Mouse (Mus musculus) mouse trophoblast stem cell (cell line): ENCODE results near the gene Gm13278.
"Not testable (repeated sequence)": the region's sequence is repeated elsewhere in the genome, so short reads cannot be mapped to it uniquely, and the experiment has no call there.

Source experiments
- in situ Hi-C, 2 experiments: fragments of 300-500 bp; cut with MseI, MboI; formaldehyde crosslinking; loops; 2 replicates in 1 of 2; 3 replicates in 1 of 2; pipeline ENCODE4 v1.15.1; 2025

Gm13278 gene

DNA sequence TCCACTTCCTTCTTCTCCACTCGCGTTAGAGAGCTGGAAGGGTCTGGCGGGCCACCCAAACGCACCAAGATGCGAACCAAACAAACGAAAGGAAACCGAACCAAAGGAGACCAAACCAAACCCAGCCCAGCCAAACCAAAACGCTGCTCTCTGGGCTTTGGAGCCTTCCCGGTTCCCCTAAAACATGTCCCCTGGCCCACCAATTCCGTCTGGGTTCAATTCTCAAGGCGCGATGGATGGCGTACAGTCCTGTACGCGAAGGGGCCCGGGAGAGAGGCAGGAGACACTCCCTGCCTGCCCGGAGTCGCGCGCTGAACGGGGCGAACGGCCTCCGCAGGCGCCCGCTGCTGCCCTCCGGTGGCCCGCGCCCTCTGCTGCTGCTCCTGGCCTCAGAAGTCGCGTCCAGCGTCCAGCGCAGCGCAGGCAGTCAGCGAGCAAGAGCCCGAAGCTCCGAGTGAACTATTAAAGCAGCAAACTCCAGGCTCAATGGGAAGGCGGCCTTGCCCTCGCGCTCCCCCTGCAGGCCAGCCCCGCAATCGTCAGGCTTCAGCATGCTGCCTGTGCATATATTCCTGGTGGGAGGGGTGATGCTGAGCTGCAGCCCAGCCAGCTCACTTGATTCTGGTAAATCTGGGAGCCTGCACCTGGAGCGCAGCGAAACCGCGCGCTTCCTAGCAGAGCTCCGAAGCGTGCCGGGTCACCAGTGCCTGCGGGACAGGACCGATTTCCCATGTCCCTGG lies 2.8 kb downstream of the Gm13278 start, which contains the start of gene Gm13275:
Gene Gm13275 (plus strand): TSS at position 552 of the 740 bp plus-strand sequence.
- in situ Hi-C loops = not testable (repeated sequence)

DNA sequence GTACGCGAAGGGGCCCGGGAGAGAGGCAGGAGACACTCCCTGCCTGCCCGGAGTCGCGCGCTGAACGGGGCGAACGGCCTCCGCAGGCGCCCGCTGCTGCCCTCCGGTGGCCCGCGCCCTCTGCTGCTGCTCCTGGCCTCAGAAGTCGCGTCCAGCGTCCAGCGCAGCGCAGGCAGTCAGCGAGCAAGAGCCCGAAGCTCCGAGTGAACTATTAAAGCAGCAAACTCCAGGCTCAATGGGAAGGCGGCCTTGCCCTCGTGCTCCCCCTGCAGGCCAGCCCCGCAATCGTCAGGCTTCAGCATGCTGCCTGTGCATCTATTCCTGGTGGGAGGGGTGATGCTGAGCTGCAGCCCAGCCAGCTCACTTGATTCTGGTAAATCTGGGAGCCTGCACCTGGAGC lies 5.7 kb downstream of the Gm13278 start, which contains the start of gene Gm13279:
Gene Gm13279 (plus strand): TSS at position 301 of the 400 bp plus-strand sequence.
- in situ Hi-C loops = not testable (repeated sequence)

- in situ Hi-C loops = not testable (repeated sequence)
These were observed 8.0 kb downstream of the Gm13278 start, which contains the start of gene Gm13285 for GRCm38 (mm10) chr4:88799365-88799764. TSS of gene Gm13285 (plus strand) at chr4:88799665.

DNA sequence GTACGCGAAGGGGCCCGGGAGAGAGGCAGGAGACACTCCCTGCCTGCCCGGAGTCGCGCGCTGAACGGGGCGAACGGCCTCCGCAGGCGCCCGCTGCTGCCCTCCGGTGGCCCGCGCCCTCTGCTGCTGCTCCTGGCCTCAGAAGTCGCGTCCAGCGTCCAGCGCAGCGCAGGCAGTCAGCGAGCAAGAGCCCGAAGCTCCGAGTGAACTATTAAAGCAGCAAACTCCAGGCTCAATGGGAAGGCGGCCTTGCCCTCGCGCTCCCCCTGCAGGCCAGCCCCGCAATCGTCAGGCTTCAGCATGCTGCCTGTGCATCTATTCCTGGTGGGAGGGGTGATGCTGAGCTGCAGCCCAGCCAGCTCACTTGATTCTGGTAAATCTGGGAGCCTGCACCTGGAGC lies 11.6 kb downstream of the Gm13278 start, which contains the start of gene Gm13287:
Gene Gm13287 (plus strand): TSS at position 301 of the 400 bp plus-strand sequence.
- in situ Hi-C loops = not testable (repeated sequence)

GRCm38 (mm10) chr4:88805231-88805630 lies 13.9 kb downstream of the Gm13278 start, which contains the start of gene Gm13288:
TSS of gene Gm13288 (plus strand) at chr4:88805531.
- in situ Hi-C loops = not testable (repeated sequence)

DNA sequence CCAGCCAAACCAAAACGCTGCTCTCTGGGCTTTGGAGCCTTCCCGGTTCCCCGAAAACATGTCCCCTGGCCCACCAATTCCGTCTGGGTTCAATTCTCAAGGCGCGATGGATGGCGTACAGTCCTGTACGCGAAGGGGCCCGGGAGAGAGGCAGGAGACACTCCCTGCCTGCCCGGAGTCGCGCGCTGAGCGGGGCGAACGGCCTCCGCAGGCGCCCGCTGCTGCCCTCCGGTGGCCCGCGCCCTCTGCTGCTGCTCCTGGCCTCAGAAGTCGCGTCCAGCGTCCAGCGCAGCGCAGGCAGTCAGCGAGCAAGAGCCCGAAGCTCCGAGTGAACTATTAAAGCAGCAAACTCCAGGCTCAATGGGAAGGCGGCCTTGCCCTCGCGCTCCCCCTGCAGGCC lies 14.4 kb downstream of the Gm13278 start:
- in situ Hi-C loops = not testable (repeated sequence)

- in situ Hi-C loops = no loop called here
These were observed 24.6 kb downstream of the Gm13278 start, which contains the start of gene Ifna7 for GRCm38 (mm10) chr4:88815928-88816327. TSS of gene Ifna7 (plus strand) at chr4:88816228.

DNA sequence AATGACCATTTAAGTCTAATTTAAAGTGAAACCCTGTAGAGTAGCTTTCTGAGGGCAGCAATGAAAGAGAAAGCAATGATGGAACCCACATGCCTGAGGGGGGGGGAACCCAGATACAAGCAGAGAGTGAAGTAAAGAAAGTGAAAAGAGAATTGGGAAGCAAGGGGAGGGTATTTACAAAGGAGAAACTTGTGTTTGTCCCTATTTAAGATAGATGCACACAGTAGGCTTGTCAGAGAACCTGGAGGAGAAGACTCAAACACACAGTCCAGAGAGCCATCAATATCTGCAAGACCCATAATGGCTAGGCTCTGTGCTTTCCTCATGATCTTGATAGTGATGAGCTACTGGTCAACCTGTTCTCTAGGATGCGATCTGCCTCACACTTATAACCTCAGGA lies 28.3 kb downstream of the Gm13278 start, which contains the start of gene Ifna11:
Gene Ifna11 (plus strand): TSS at position 301 of the 400 bp plus-strand sequence.
- in situ Hi-C loops = no loop called here

DNA sequence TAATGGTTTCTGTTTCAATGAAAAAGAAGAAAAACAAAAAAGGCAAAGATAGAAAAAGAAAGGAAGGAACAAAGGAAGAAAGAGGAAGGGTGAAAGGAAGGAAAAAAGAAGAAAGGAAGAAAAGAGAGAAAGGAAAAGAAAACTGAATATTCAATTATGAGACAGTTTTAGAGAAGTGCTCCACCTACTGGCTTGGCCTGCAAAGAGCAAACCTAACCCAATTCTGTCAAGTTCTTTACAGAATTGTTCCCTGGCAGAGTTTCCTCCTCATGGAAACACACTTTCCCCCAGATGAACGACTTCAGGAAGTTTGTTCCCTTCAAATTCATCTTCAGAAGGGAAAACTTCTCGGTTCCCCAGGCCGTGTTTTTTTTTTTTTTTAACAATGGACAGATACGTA lies 31.6 kb downstream of the Gm13278 start:
- in situ Hi-C loops = no loop called here

- in situ Hi-C loops = not testable (repeated sequence)
These were observed 35.8 kb downstream of the Gm13278 start, which contains the start of gene Ifna6 for GRCm38 (mm10) chr4:88827116-88827515. TSS of gene Ifna6 (plus strand) at chr4:88827416.

DNA sequence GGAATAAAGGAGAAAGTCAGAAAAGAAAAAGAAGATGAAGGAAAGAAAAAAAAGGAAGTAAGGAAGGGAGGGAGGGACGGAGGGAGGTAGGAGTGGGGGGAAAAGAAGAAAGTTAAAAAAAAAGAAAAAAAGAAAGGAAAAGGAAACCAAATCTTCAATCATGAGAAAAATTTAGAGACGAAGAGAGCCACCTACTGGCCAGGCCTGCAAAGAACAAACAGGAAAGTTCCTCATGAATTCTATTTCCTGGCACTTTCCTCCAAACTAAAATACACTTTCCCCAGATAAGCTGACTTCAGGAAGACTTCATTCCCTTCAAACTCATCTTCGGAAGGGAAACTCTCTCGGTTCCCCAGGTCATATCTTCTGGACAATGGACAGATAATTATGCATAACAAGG lies 39.2 kb downstream of the Gm13278 start:
- in situ Hi-C loops = no loop called here

- in situ Hi-C loops = not testable (repeated sequence)
These were observed 43.9 kb downstream of the Gm13278 start, which contains the start of gene Ifna5 for GRCm38 (mm10) chr4:88835225-88835624. TSS of gene Ifna5 (plus strand) at chr4:88835525.

GRCm38 (mm10) chr4:88838828-88839227 lies 47.5 kb downstream of the Gm13278 start:
- in situ Hi-C loops = no loop called here

- in situ Hi-C loops = no loop called here
These were observed 48.7 kb downstream of the Gm13278 start for GRCm38 (mm10) chr4:88840058-88840457.

GRCm38 (mm10) chr4:88841438-88841911 lies 50.1 kb downstream of the Gm13278 start, which contains the start of gene Ifna4:
TSS of gene Ifna4 (plus strand) at chr4:88841861.
- in situ Hi-C loops = no loop called here
